Mouse (Mus musculus) gastrocnemius, adult 2 months (tissue): ENCODE results near the gene Gm45213. TPM values are rescaled to one million over a fixed set of nuclear protein-coding genes. Genes with fewer than 3 reads are reported as not detected.

Experiments
- DNase-seq: peaks from one replicate; pipeline ENCODE4 v3.0.0; 2022
- H3K27ac ChIP-seq: fragments of 200-600 bp; 2 replicates; pipeline ENCODE4 v1.8.1; 2022; ENCODE audit warnings: mild to moderate bottlenecking
- H3K4me3 ChIP-seq: fragments of 200-600 bp; 2 replicates; pipeline ENCODE4 v1.8.1; 2022; ENCODE audit warnings: mild to moderate bottlenecking, moderate library complexity
- CTCF ChIP-seq: fragments of 200-600 bp; IDR thresholded peaks from 2 replicates; pipeline ENCODE4 v1.8.1; 2022; ENCODE audit warnings: antibody characterized with exemption, mild to moderate bottlenecking, moderate library complexity
- intact Hi-C: fragments of 180-260 bp; cut with DNase I; formaldehyde crosslinking; loops from one replicate; pipeline ENCODE4 v1.15.1; 2025
- total RNA-seq, 2 experiments: library from RNA; stranded (reverse); gene quantifications; 2 replicates each; pipeline ENCODE4 v1.2.3; 2021

Gene Gm45213
- total RNA-seq, 2 experiments from 2014 or later, result not detected

GRCm38 (mm10) chr7:66098803-66099202 lies 55.4 kb downstream of the Gm45213 start:
- TF ChIP-seq CTCF, result no peak
- DNase-seq, result no peak
- intact Hi-C loops, result no loop called here

DNA sequence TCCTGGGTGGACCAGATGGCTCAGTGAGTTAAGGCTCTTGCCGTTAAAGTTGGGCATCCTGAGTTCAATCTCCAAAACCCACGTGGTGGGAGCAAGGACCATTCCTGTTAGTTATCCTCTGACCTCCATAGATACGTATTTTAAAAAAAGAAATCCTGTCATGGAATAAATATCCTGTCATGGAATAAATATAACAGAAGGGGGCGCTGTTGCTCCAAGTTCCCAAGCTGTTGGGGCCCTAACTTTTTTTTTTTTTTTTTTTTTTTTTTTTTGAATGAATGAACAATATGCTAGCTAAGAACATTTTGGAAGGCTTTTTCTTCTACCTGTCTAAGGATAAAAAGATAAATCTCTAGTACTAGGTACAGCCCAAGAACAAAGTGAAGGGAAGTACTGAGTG lies 58.5 kb downstream of the Gm45213 start:
- Histone ChIP-seq H3K4me3 (no peak overlapping the region), H3K27ac (no peak overlapping the region)
- TF ChIP-seq CTCF, result peak; percentile 79
- intact Hi-C loops, result loop anchor here (1.0 to 10.0 kb wide), 3 partner anchors 198 to 563 kb away; no protein-coding TSS in a partner anchor
- DNase-seq, result no peak

More at GRCm38 (mm10) chr7:66098803-66099202, 55.4 kb downstream of the Gm45213 start:
- Histone ChIP-seq H3K27ac (no peak overlapping the region), H3K4me3 (no peak overlapping the region)

- intact Hi-C loops, result loop anchor here (5.0 to 10.0 kb wide), 2 partner anchors 288 to 560 kb away; no protein-coding TSS in a partner anchor
- Histone ChIP-seq H3K27ac (no peak overlapping the region), H3K4me3 (no peak overlapping the region)
- DNase-seq, result no peak
- no peak for TF ChIP-seq CTCF
These were observed 61.1 kb downstream of the Gm45213 start for GRCm38 (mm10) chr7:66104531-66104930.

- no peak for DNase-seq
- TF ChIP-seq CTCF, result no peak
- intact Hi-C loops, result loop anchor here (2.0 to 10.0 kb wide), 3 partner anchors 77 to 559 kb away; no protein-coding TSS in a partner anchor
- no peak overlapping the region for H3K4me3 ChIP-seq
- no peak overlapping the region for H3K27ac ChIP-seq
These were observed 62.4 kb downstream of the Gm45213 start for GRCm38 (mm10) chr7:66105771-66106170.

- H3K4me3 ChIP-seq, result no peak overlapping the region
- H3K27ac ChIP-seq, result no peak overlapping the region
- TF ChIP-seq CTCF, result no peak
- no peak for DNase-seq
- intact Hi-C loops, result loop anchor here (2.0 to 10.0 kb wide), 3 partner anchors 76 to 558 kb away; no protein-coding TSS in a partner anchor
These were observed 63.2 kb downstream of the Gm45213 start for GRCm38 (mm10) chr7:66106581-66107056.

DNA sequence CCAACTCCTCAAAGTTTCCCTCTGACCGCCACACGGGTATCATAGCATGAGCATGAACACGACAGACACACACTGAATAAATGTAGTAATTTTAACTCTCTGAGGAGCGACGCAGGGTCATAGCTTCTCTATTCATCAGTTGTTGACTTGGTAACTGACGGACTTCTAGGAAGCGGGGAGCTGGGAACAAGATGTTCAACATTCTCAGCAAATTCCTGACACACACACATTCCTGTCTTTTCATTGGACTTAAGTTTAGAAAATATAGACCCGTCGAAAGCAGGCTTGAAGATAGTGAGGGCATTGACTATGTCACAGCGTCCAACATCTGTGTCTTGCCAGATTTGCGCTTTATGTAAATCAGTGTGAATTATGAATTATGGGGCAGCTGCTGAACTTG lies 63.8 kb downstream of the Gm45213 start:
- intact Hi-C loops, result loop anchor here (2.0 to 10.0 kb wide), 3 partner anchors 75 to 558 kb away; no protein-coding TSS in a partner anchor
- H3K27ac ChIP-seq, result no peak overlapping the region
- H3K4me3 ChIP-seq, result no peak overlapping the region
- no peak for TF ChIP-seq CTCF
- DNase-seq, result no peak

GRCm38 (mm10) chr7:66107930-66108329 lies 64.5 kb downstream of the Gm45213 start:
- intact Hi-C loops, result loop anchor here (2.0 to 10.0 kb wide), 3 partner anchors 74 to 557 kb away; no protein-coding TSS in a partner anchor
- H3K27ac ChIP-seq, result no peak overlapping the region
- peak; percentile 37 for DNase-seq
- H3K4me3 ChIP-seq, result no peak overlapping the region
- peak; percentile 42 for TF ChIP-seq CTCF

- TF ChIP-seq CTCF, result no peak
- Histone ChIP-seq H3K4me3 (peak within 1 kb of the TSS; percentile 88), H3K27ac (peak within 1 kb of the TSS; percentile 81)
- peak; percentile 93 for DNase-seq
- intact Hi-C loops, result loop anchor here (5.0 to 10.0 kb wide), 2 partner anchors 73 to 556 kb away; no protein-coding TSS in a partner anchor
These were observed 65.8 kb downstream of the Gm45213 start, which contains the start of gene Chsy1 for GRCm38 (mm10) chr7:66108961-66109854. TSS of gene Chsy1 (plus strand) at chr7:66109515.

DNA sequence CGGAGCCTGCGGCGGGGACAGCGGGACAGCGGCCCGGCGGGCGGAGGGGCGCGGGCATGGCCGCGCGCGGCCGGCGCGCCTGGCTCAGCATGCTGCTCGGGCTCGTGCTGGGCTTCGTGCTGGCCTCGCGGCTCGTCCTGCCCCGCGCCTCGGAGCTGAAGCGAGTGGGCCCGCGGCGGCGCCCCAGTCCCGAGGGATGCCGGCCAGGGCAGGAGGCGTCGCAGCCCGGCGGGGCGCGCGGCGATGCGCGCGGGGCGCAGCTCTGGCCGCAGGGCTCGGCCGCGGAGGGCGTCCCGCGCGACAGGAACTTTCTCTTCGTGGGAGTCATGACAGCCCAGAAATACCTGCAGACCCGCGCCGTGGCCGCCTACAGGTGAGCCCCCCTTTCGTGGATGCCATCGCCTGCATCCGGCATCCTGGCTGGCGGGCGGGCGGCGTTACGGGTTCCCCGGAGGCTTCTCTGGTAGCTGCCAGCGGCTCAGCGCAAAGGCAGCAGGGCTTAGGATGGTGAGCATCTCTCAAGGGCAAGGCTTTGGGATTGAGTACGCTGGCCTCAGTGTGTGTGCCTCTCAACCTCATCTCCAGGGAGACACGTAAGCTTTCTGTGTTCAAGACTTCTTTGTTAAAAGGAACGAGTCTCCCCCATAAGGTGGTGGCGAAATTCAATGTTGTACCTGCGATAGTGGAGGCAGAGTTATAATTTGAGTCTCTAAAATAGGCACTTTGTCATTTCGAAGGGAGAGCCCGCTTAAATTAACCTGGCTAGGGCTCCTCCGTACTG lies 66.6 kb downstream of the Gm45213 start:
- DNase-seq, result peak; percentile 65
- H3K4me3 ChIP-seq, result peak overlapping the region; percentile 88
- H3K27ac ChIP-seq, result peak overlapping the region; percentile 66
- TF ChIP-seq CTCF, result no peak
- intact Hi-C loops, result loop anchor here (5.0 to 10.0 kb wide), 2 partner anchors 72 to 555 kb away; no protein-coding TSS in a partner anchor

- no peak for DNase-seq
- Histone ChIP-seq H3K4me3 (peak overlapping the region; percentile 88), H3K27ac (peak overlapping the region; percentile 66; the same call in 1 of the 2 replicates)
- no peak for TF ChIP-seq CTCF
- intact Hi-C loops, result no loop called here
These were observed 67.3 kb downstream of the Gm45213 start for GRCm38 (mm10) chr7:66110636-66111112.

DNA sequence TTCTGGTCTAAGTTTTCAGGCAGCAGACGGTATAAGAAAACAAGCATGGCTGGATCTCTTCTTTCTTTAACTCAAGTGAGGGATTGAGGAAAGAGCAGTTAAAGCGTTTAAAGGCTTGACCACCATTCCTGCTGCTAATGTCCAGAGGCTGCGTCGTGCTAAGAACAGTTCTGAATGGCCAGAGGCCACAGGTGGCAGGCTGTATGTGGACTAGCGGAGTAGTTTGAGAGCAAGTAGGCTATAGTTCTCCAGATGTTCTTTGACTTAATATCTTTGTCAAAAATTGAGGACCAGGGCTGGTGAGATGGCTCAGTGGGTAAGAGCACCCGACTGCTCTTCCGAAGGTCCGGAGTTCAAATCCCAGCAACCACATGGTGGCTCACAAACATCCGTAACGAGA lies 67.8 kb downstream of the Gm45213 start:
- intact Hi-C loops, result no loop called here
- TF ChIP-seq CTCF, result no peak
- Histone ChIP-seq H3K4me3 (no peak overlapping the region; the same call in 1 of the 2 replicates), H3K27ac (no peak overlapping the region; the same call in 1 of the 2 replicates)
- no peak for DNase-seq

Other genes starting within 250 kb of the Gm45213 start
- gene Pcsk6, start 181.9 kb upstream of the Gm45213 start, total RNA-seq, result 10 to 100 TPM; 17.7 to 20.8 TPM
- gene Snrpa1, start 15.4 kb downstream of the Gm45213 start, total RNA-seq, result 10 to 100 TPM; 15.2 to 22.4 TPM
- gene Selenos, start 36.0 kb downstream of the Gm45213 start, total RNA-seq, result 10 to 100 TPM; 26.5 to 35.1 TPM
- 1 to 10 TPM; 4.1 to 4.2 TPM for gene Chsy1, start 65.9 kb downstream of the Gm45213 start, total RNA-seq